Mouse (Mus musculus) bone marrow macrophage, adult 2 months (primary cell): Measurements from ENCODE around the gene 6030468B19Rik.

Experiments used
- CTCF ChIP-seq: IDR thresholded peaks from 2 replicates; pipeline ENCODE4 v1.5.1; 2012; ENCODE audit warnings: low read depth, mild to moderate bottlenecking, low read length, moderate library complexity
- POLR2A ChIP-seq: IDR thresholded peaks from 2 replicates; pipeline ENCODE4 v1.6.1; 2012; ENCODE audit warnings: mild to moderate bottlenecking, low read depth, low read length, borderline replicate concordance

GRCm38 (mm10) chr11:117768725-117769682, 28.5 kb upstream of the 6030468B19Rik start:
- TF ChIP-seq CTCF: no peak
- no peak for TF ChIP-seq POLR2A
